Mouse (Mus musculus) testis, adult 2 months (tissue): Measurements from ENCODE around the gene Fam78a.

ENCODE experiments used
- CTCF ChIP-seq: fragments of 200-500 bp; IDR thresholded peaks from 2 replicates; pipeline ENCODE4 v1.5.1; 2012; ENCODE audit warnings: low read depth, mild to moderate bottlenecking, inconsistent platforms, low read length, moderate library complexity; ENCODE audit not compliant: control insufficient read depth, insufficient read depth, insufficient replicate concordance
- POLR2A ChIP-seq: fragments of 200-500 bp; IDR thresholded peaks from 2 replicates; pipeline ENCODE4 v1.6.1; 2012; ENCODE audit warnings: low read depth, mild to moderate bottlenecking, inconsistent platforms, low read length, moderate library complexity; ENCODE audit not compliant: control insufficient read depth

GRCm38 (mm10) chr2:32084872-32085199 lies 179 bp upstream of the Fam78a start:
- TF ChIP-seq CTCF (no peak), POLR2A (no peak)
